Mouse (Mus musculus) liver, adult 2 months (tissue): ENCODE data around the gene Aen. TPM values are rescaled to one million over a fixed set of nuclear protein-coding genes. Genes with fewer than 3 reads are reported as not detected.

Experiments
- DNase-seq: peaks from one replicate; pipeline ENCODE4 v3.0.0-alpha.2; 2011; ENCODE audit warnings: low read depth, low spot score; ENCODE audit errors: extremely low read depth
- H3K27ac ChIP-seq: fragments of 200-500 bp; replicated peaks from 2 replicates; pipeline ENCODE4 v1.5.1; 2012; ENCODE audit warnings: low read depth, mild to moderate bottlenecking, control low read depth, inconsistent platforms, low read length; ENCODE audit not compliant: insufficient read depth
- H3K27me3 ChIP-seq: fragments of 200-500 bp; 2 replicates; pipeline ENCODE4 v1.6.1; 2012; ENCODE audit warnings: mild to moderate bottlenecking, moderate library complexity, low read length, inconsistent platforms; ENCODE audit not compliant: control insufficient read depth, insufficient read depth
- H3K36me3 ChIP-seq: fragments of 200-500 bp; 2 replicates; pipeline ENCODE4 v1.6.1; 2012; ENCODE audit warnings: low read length, inconsistent platforms; ENCODE audit not compliant: control insufficient read depth, insufficient read depth
- H3K4me1 ChIP-seq: fragments of 200-500 bp; 2 replicates; pipeline ENCODE4 v1.6.1; 2011; ENCODE audit warnings: low read length; ENCODE audit not compliant: control insufficient read depth, insufficient read depth
- H3K4me3 ChIP-seq: fragments of 200-500 bp; 2 replicates; pipeline ENCODE4 v1.5.1; 2011; ENCODE audit warnings: low read depth, mild to moderate bottlenecking, control low read depth, low read length, moderate library complexity; ENCODE audit not compliant: insufficient read depth
- H3K79me2 ChIP-seq: fragments of 200-500 bp; 2 replicates; pipeline ENCODE4 v1.6.1; 2012; ENCODE audit warnings: inconsistent platforms, mild to moderate bottlenecking, low read length, moderate library complexity; ENCODE audit not compliant: control insufficient read depth, insufficient read depth
- H3K9ac ChIP-seq: fragments of 200-500 bp; 2 replicates; pipeline ENCODE4 v1.6.1; 2012; ENCODE audit warnings: low read depth, mild to moderate bottlenecking, control low read depth, inconsistent platforms, low read length
- CTCF ChIP-seq: fragments of 200-500 bp; IDR thresholded peaks from 2 replicates; pipeline ENCODE4 v1.5.1; 2011; ENCODE audit warnings: low read depth, low read length, control low read depth
- POLR2A ChIP-seq: fragments of 200-500 bp; IDR thresholded peaks from 2 replicates; pipeline ENCODE4 v1.6.1; 2011; ENCODE audit warnings: low read length, control low read depth; ENCODE audit not compliant: insufficient read depth; ENCODE audit errors: extremely low read depth
- WGBS: fragments of 180-500 bp; shearing (Covaris S2); methylation state at CpG from one replicate; pipeline ENCODE4 v1.1.7; 2018; 5-methylcytosine and 5-hydroxymethylcytosine counted together
- polyA plus RNA-seq: library from polyadenylated mRNA; depleted of rRNA; stranded (reverse); fragments of >200 nt; gene quantifications from 2 replicates; pipeline ENCODE4 v1.2.3, GENCODE M21; 2012
- total RNA-seq: library from RNA; depleted of rRNA; stranded (reverse); fragments of >200 nt; gene quantifications from 2 replicates; pipeline ENCODE4 v1.2.3, GENCODE M21; 2014

Aen gene
- total and polyA plus RNA-seq, 2 experiments, result 6.5 to 25.3 TPM

GRCm38 (mm10) chr7:78927266-78927665, 31.6 kb downstream of the Aen start:
- Histone ChIP-seq H3K9ac (no peak overlapping the region), H3K27me3 (no peaks in the 10 kb centered on the region), H3K36me3 (no peaks in the 10 kb centered on the region), H3K79me2 (no peaks in the 10 kb centered on the region), H3K27ac (no peak overlapping the region), H3K4me1 (no peaks in the 10 kb centered on the region), H3K4me3 (no peak overlapping the region)
- no peak for TF ChIP-seq CTCF
- no peak for TF ChIP-seq POLR2A
- WGBS, result 62% methylated on average over 3 of the region's 3 CpGs
- DNase-seq, result no peak

GRCm38 (mm10) chr7:78938957-78939602, 43.4 kb downstream of the Aen start:
- no peak for DNase-seq
- 66% methylated on average over 19 of the region's 19 CpGs for WGBS
- TF ChIP-seq POLR2A, result no peak
- TF ChIP-seq CTCF, result no peak
- Histone ChIP-seq H3K4me1 (no peaks in the 10 kb centered on the region), H3K79me2 (no peaks in the 10 kb centered on the region), H3K27ac (no peak overlapping the region), H3K27me3 (no peaks in the 10 kb centered on the region), H3K9ac (no peak overlapping the region), H3K4me3 (no peak overlapping the region), H3K36me3 (no peaks in the 10 kb centered on the region)

DNA sequence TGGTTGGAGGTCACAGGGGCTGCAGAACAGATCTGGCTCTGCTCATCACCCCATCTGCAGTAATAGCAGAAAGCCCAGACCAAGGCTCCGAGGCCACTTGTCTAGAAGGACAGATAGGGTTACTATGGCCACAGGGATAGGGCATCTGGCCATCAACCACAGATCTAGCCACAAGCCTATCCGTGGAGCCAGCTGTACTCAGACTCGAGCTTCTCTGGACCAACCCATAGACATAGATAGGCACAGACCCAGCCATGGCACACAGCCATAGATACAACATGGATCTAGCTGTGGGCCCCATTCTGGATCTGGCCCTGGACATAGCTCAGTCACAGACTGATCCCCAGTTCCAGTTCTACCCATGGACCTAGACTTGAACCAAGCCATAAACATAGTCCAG, 45.3 kb downstream of the Aen start:
- Histone ChIP-seq H3K79me2 (no peaks in the 10 kb centered on the region), H3K9ac (no peak overlapping the region), H3K36me3 (no peaks in the 10 kb centered on the region), H3K4me1 (no peaks in the 10 kb centered on the region), H3K4me3 (no peak overlapping the region), H3K27ac (no peak overlapping the region), H3K27me3 (no peaks in the 10 kb centered on the region)
- TF ChIP-seq POLR2A, result no peak
- WGBS, result 74% methylated on average over 3 of the region's 3 CpGs
- no peak for DNase-seq

GRCm38 (mm10) chr7:78942544-78942943, 46.9 kb downstream of the Aen start:
- no peak for DNase-seq
- no peak for TF ChIP-seq POLR2A
- TF ChIP-seq CTCF, result no peak
- Histone ChIP-seq H3K4me3 (no peak overlapping the region), H3K36me3 (no peaks in the 10 kb centered on the region), H3K27me3 (no peaks in the 10 kb centered on the region), H3K4me1 (no peaks in the 10 kb centered on the region), H3K9ac (no peak overlapping the region), H3K79me2 (no peaks in the 10 kb centered on the region), H3K27ac (no peak overlapping the region)
- 85% methylated on average over 2 of the region's 2 CpGs for WGBS

GRCm38 (mm10) chr7:78953886-78954572, 58.4 kb downstream of the Aen start:
- TF ChIP-seq CTCF, result no peak
- no peak for TF ChIP-seq POLR2A
- Histone ChIP-seq H3K4me1 (no peaks in the 10 kb centered on the region), H3K27me3 (no peaks in the 10 kb centered on the region), H3K9ac (no peak overlapping the region), H3K79me2 (no peaks in the 10 kb centered on the region), H3K4me3 (no peak overlapping the region), H3K27ac (no peak overlapping the region), H3K36me3 (no peaks in the 10 kb centered on the region)
- WGBS, result 30% methylated on average over 11 of the region's 11 CpGs
- no peak for DNase-seq

- no peaks in the 10 kb centered on the region for H3K36me3 ChIP-seq
- no peaks in the 10 kb centered on the region for H3K4me1 ChIP-seq
- H3K79me2 ChIP-seq, result no peaks in the 10 kb centered on the region
- DNase-seq, result no peak
- TF ChIP-seq POLR2A, result no peak
- TF ChIP-seq CTCF, result no peak
- H3K27ac ChIP-seq, result no peak overlapping the region
- WGBS, result 73% methylated on average over 6 of the region's 6 CpGs
- no peaks in the 10 kb centered on the region for H3K27me3 ChIP-seq
- H3K4me3 ChIP-seq, result no peak overlapping the region
- H3K9ac ChIP-seq, result no peak overlapping the region
Measured at GRCm38 (mm10) chr7:78954619-78955018, 59.0 kb downstream of the Aen start.
